Mouse (Mus musculus) frontal cortex, adult (tissue): ENCODE measurements around the gene Rgs6.

Source experiments
- ATAC-seq: cut with Nextera tagmentation; 2 replicates; pipeline ENCODE4 v1.9.2; 2017; ENCODE audit warnings: mild to moderate bottlenecking, moderate library complexity, mixed read lengths; ENCODE audit not compliant: low TSS enrichment

Gene Rgs6

GRCm38 (mm10) chr12:82970521-82971105 is 382.5 kb downstream of the Rgs6 start:
- ATAC-seq, result peak; percentile 95

GRCm38 (mm10) chr12:82971176-82971575 is 383.1 kb downstream of the Rgs6 start:
- ATAC-seq, result peak; percentile 41; the same call in 1 of the 2 replicates

GRCm38 (mm10) chr12:82972661-82973060 is 384.6 kb downstream of the Rgs6 start:
- ATAC-seq, result no peak

GRCm38 (mm10) chr12:82973771-82974170 is 385.7 kb downstream of the Rgs6 start:
- ATAC-seq, result no peak

- no peak for ATAC-seq
Observed at GRCm38 (mm10) chr12:82978275-82978674, 390.2 kb downstream of the Rgs6 start.

GRCm38 (mm10) chr12:82982716-82983115 is 394.6 kb downstream of the Rgs6 start:
- ATAC-seq, result no peak

- ATAC-seq, result no peak
Observed at GRCm38 (mm10) chr12:82985300-82985699, 397.2 kb downstream of the Rgs6 start.

- ATAC-seq, result no peak
Observed at GRCm38 (mm10) chr12:82987661-82988060, 399.6 kb downstream of the Rgs6 start.

- ATAC-seq, result peak; percentile 66; the same call in 1 of the 2 replicates
Observed at GRCm38 (mm10) chr12:82993905-82994304, 405.8 kb downstream of the Rgs6 start.

GRCm38 (mm10) chr12:82996775-82997174 is 408.7 kb downstream of the Rgs6 start:
- peak; percentile 82 for ATAC-seq

- peak; percentile 35; the same call in 1 of the 2 replicates for ATAC-seq
Observed at GRCm38 (mm10) chr12:82998682-82999332, 410.7 kb downstream of the Rgs6 start.

- ATAC-seq, result no peak
Observed at GRCm38 (mm10) chr12:82999333-83000032, 411.4 kb downstream of the Rgs6 start.

GRCm38 (mm10) chr12:83000033-83000570 is 412.0 kb downstream of the Rgs6 start:
- no peak for ATAC-seq

- ATAC-seq, result no peak
Observed at GRCm38 (mm10) chr12:83000957-83001356, 412.9 kb downstream of the Rgs6 start.

GRCm38 (mm10) chr12:83004014-83004682 is 416.1 kb downstream of the Rgs6 start:
- ATAC-seq, result peak; percentile 92

- no peak for ATAC-seq
Observed at GRCm38 (mm10) chr12:83011056-83011565, 423.0 kb downstream of the Rgs6 start.

- ATAC-seq, result no peak
Observed at GRCm38 (mm10) chr12:83013918-83014691, 426.0 kb downstream of the Rgs6 start.

- ATAC-seq, result no peak
Observed at GRCm38 (mm10) chr12:83014848-83015247, 426.8 kb downstream of the Rgs6 start.

- no peak for ATAC-seq
Observed at GRCm38 (mm10) chr12:83015366-83015765, 427.3 kb downstream of the Rgs6 start.

- ATAC-seq, result no peak
Observed at GRCm38 (mm10) chr12:83016486-83016885, 428.4 kb downstream of the Rgs6 start.

- peak; percentile 81 for ATAC-seq
Observed at GRCm38 (mm10) chr12:83018005-83018404, 429.9 kb downstream of the Rgs6 start.
